Mouse (Mus musculus) left cerebral cortex, adult 6 months (tissue): ENCODE results near the gene Slc25a43. TPM values are rescaled to one million over a fixed set of nuclear protein-coding genes. Genes with fewer than 3 reads are reported as not detected.

Experiments
- long read RNA-seq, 2 experiments: library from polyadenylated mRNA; unstranded; transcript quantifications; one replicate each; pipeline ENCODE4 v2.0.0; 2019 to 2020
- polyA plus RNA-seq: library from polyadenylated mRNA; unstranded; fragments of <200 nt; fragmentation: Nextera tagmentation; gene quantifications from 2 replicates; pipeline ENCODE4 v1.2.3, GENCODE M21; 2021

Slc25a43 gene
- 0.23 and 0.31 TPM in 2 replicates for polyA plus RNA-seq
- long read RNA-seq, experiment 1, partial matches to known transcripts = 0 of 1 reads
- long read RNA-seq, experiment 1, other reads (novel, unspliced or antisense) = 1 of 1 reads
- long read RNA-seq, experiment 2 = 0 reads

GRCm38 (mm10) chrX:36743503-36744101 is at the start of gene Slc25a43:
Gene Slc25a43, plus strand, starts transcription at chrX:36743659.

GRCm38 (mm10) chrX:36795424-36796162 is 52.1 kb downstream of the Slc25a43 start, which contains the start of gene Slc25a5:
Gene Slc25a5, plus strand, starts transcription at chrX:36795651.

Other genes with a start within 250 kb of the Slc25a43 start
- 343 and 410 TPM in 2 replicates for gene Pgrmc1, start 145.5 kb upstream of the Slc25a43 start, polyA plus RNA-seq
- gene Akap17b, start 98.3 kb upstream of the Slc25a43 start, polyA plus RNA-seq = 3.3 and 3.9 TPM in 2 replicates
- gene Slc25a5, start 52.0 kb downstream of the Slc25a43 start, polyA plus RNA-seq = 579 and 580 TPM in 2 replicates
- 63.5 and 67.4 TPM in 2 replicates for gene Ube2a, start 130.2 kb downstream of the Slc25a43 start, polyA plus RNA-seq
- 20.8 and 28.0 TPM in 2 replicates for gene C330007P06Rik, start 130.5 kb downstream of the Slc25a43 start, polyA plus RNA-seq
- gene Nkrf, start 159.2 kb downstream of the Slc25a43 start, polyA plus RNA-seq = 9.8 and 12.4 TPM in 2 replicates
- gene Sept6, start 248.1 kb downstream of the Slc25a43 start, polyA plus RNA-seq = 46.3 and 57.1 TPM in 2 replicates